Mouse (Mus musculus): ENCODE measurements around the gene Tmem206.

- TF ChIP-seq CTCF (IDR thresholded peaks at IDR 0.05; ENCODE audit: extremely low read depth, insufficient read depth, insufficient read length, insufficient replicate concordance) (no peak), POLR2A (IDR thresholded peaks at IDR 0.05; ENCODE audit: low read depth, low read length) (no peak)
Measured at GRCm38 (mm10) chr1:191348592-191348991, 22.9 kb downstream of the Tmem206 start.

All from spleen, adult 2 months (tissue).